Mouse (Mus musculus): ENCODE data around the gene Gm11172. TPM values are rescaled to one million over a fixed set of nuclear protein-coding genes. Genes with fewer than 3 reads are reported as not detected.
"Not testable (repeated sequence)": the region's sequence is repeated elsewhere in the genome, so short reads cannot be mapped to it uniquely, and the experiment has no call there.

Gm11172 gene
- total and polyA plus RNA-seq, 2 experiments from 2014 or later: not detected

GRCm38 (mm10) chr16:10788866-10789265, 23.8 kb upstream of the Gm11172 start:
- Histone ChIP-seq H3K27me3 (ENCODE audit: insufficient read depth, low read length) (no peaks in the 10 kb centered on the region), H3K4me3 (ENCODE audit: low read length) (no peak overlapping the region), H3K9me3 (ENCODE audit: low read length) (no peaks in the 10 kb centered on the region), H3K4me2 (ENCODE audit: low read depth, low read length) (no peak overlapping the region), H3K27ac (no peak overlapping the region), H3K9ac (replicated peaks; ENCODE audit: low read length) (no peak overlapping the region), H3K36me3 (ENCODE audit: insufficient read depth, low read length) (no peaks in the 10 kb centered on the region), H3K4me1 (ENCODE audit: insufficient read depth, low read length) (peaks cover 6% of the 10 kb centered on the region)
- DNase-seq (ENCODE audit: low spot score): no peak
- WGBS: 60% methylated on average over 4 of the region's 4 CpGs
- no peak for ATAC-seq
- TF ChIP-seq CTCF (IDR thresholded peaks at IDR 0.05; ENCODE audit: low read depth): no peak

GRCm38 (mm10) chr16:10790702-10791101, 22.0 kb upstream of the Gm11172 start, which contains the start of gene Prm3:
TSS of gene Prm3 (minus strand) at chr16:10790914.
- DNase-seq (ENCODE audit: low spot score) (no peak), ATAC-seq (no peak)
- Histone ChIP-seq H3K9me3 (ENCODE audit: low read length) (no peaks in the 10 kb centered on the region), H3K4me3 (ENCODE audit: low read length) (no peak within 1 kb of the TSS), H3K4me2 (ENCODE audit: low read depth, low read length) (no peak within 1 kb of the TSS), H3K36me3 (ENCODE audit: insufficient read depth, low read length) (no peaks in the 10 kb centered on the region), H3K9ac (replicated peaks; ENCODE audit: low read length) (no peak within 1 kb of the TSS), H3K27me3 (ENCODE audit: insufficient read depth, low read length) (no peaks in the 10 kb centered on the region), H3K27ac (no peak within 1 kb of the TSS), H3K4me1 (ENCODE audit: insufficient read depth, low read length) (peaks cover 3% of the 10 kb centered on the region; the same call in 1 of the 2 replicates)
- WGBS: 74% methylated on average over 9 of the region's 9 CpGs
- no peak for TF ChIP-seq CTCF (IDR thresholded peaks at IDR 0.05; ENCODE audit: low read depth)

GRCm38 (mm10) chr16:10796034-10796433, 16.7 kb upstream of the Gm11172 start, which contains the start of gene Prm2:
TSS of gene Prm2 (minus strand) at chr16:10796134.
- no peaks in the 10 kb centered on the region for H3K9me3 ChIP-seq (ENCODE audit: low read length)
- H3K36me3 ChIP-seq (ENCODE audit: insufficient read depth, low read length): no peaks in the 10 kb centered on the region
- H3K9ac ChIP-seq (replicated peaks; ENCODE audit: low read length): no peak within 1 kb of the TSS
- no peak for DNase-seq (ENCODE audit: low spot score)
- no peak within 1 kb of the TSS for H3K27ac ChIP-seq
- ATAC-seq: no peak
- 80% methylated on average over 6 of the region's 6 CpGs for WGBS
- no peak for TF ChIP-seq CTCF (IDR thresholded peaks at IDR 0.05; ENCODE audit: low read depth)
- H3K27me3 ChIP-seq (ENCODE audit: insufficient read depth, low read length): no peaks in the 10 kb centered on the region
- H3K4me2 ChIP-seq (ENCODE audit: low read depth, low read length): no peak within 1 kb of the TSS
- no peak within 1 kb of the TSS for H3K4me3 ChIP-seq (ENCODE audit: low read length)
- H3K4me1 ChIP-seq (ENCODE audit: insufficient read depth, low read length): no peaks in the 10 kb centered on the region

GRCm38 (mm10) chr16:10802420-10802819, 10.3 kb upstream of the Gm11172 start:
- not testable (repeated sequence) for ATAC-seq; H3K27me3 ChIP-seq (ENCODE audit: insufficient read depth, low read length); DNase-seq (ENCODE audit: low spot score); H3K9ac ChIP-seq (replicated peaks; ENCODE audit: low read length); H3K9me3 ChIP-seq (ENCODE audit: low read length); H3K4me1 ChIP-seq (ENCODE audit: insufficient read depth, low read length); H3K36me3 ChIP-seq (ENCODE audit: insufficient read depth, low read length); H3K4me3 ChIP-seq (ENCODE audit: low read length); H3K4me2 ChIP-seq (ENCODE audit: low read depth, low read length); H3K27ac ChIP-seq
- WGBS: 91% methylated on average over 3 of the region's 3 CpGs

- Histone ChIP-seq H3K4me2 (ENCODE audit: low read depth, low read length) (no peak within 1 kb of the TSS), H3K4me1 (ENCODE audit: insufficient read depth, low read length) (no peaks in the 10 kb centered on the region), H3K4me3 (ENCODE audit: low read length) (no peak within 1 kb of the TSS), H3K27ac (no peak within 1 kb of the TSS), H3K9me3 (ENCODE audit: low read length) (no peaks in the 10 kb centered on the region), H3K27me3 (ENCODE audit: insufficient read depth, low read length) (no peaks in the 10 kb centered on the region), H3K36me3 (ENCODE audit: insufficient read depth, low read length) (no peaks in the 10 kb centered on the region), H3K9ac (replicated peaks; ENCODE audit: low read length) (no peak within 1 kb of the TSS)
- TF ChIP-seq CTCF (IDR thresholded peaks at IDR 0.05; ENCODE audit: low read depth): no peak
- no peak for DNase-seq (ENCODE audit: low spot score)
- ATAC-seq: no peak
- 77% methylated on average over 10 of the region's 10 CpGs for WGBS
Measured at GRCm38 (mm10) chr16:10805789-10806527, 6.8 kb upstream of the Gm11172 start, which contains the start of gene Prm1. TSS of gene Prm1 (minus strand) at chr16:10805839.

GRCm38 (mm10) chr16:10810376-10810775, 2.3 kb upstream of the Gm11172 start:
- H3K9me3 ChIP-seq (ENCODE audit: low read length): no peaks in the 10 kb centered on the region
- no peak overlapping the region for H3K4me3 ChIP-seq (ENCODE audit: low read length)
- DNase-seq (ENCODE audit: low spot score): no peak
- no peaks in the 10 kb centered on the region for H3K36me3 ChIP-seq (ENCODE audit: insufficient read depth, low read length)
- H3K27ac ChIP-seq: no peak overlapping the region
- 85% methylated on average over 1 of the region's 1 CpGs for WGBS
- no peak overlapping the region for H3K4me2 ChIP-seq (ENCODE audit: low read depth, low read length)
- no peak overlapping the region for H3K9ac ChIP-seq (replicated peaks; ENCODE audit: low read length)
- ATAC-seq: no peak
- H3K27me3 ChIP-seq (ENCODE audit: insufficient read depth, low read length): no peaks in the 10 kb centered on the region
- no peaks in the 10 kb centered on the region for H3K4me1 ChIP-seq (ENCODE audit: insufficient read depth, low read length)
- no peak for TF ChIP-seq CTCF (IDR thresholded peaks at IDR 0.05; ENCODE audit: low read depth)

- no peak for DNase-seq (ENCODE audit: low spot score)
- Histone ChIP-seq H3K4me1 (ENCODE audit: insufficient read depth, low read length) (no peaks in the 10 kb centered on the region), H3K9ac (replicated peaks; ENCODE audit: low read length) (no peak overlapping the region), H3K36me3 (ENCODE audit: insufficient read depth, low read length) (no peaks in the 10 kb centered on the region), H3K9me3 (ENCODE audit: low read length) (no peaks in the 10 kb centered on the region), H3K27ac (no peak overlapping the region), H3K27me3 (ENCODE audit: insufficient read depth, low read length) (no peaks in the 10 kb centered on the region), H3K4me3 (ENCODE audit: low read length) (no peak overlapping the region), H3K4me2 (ENCODE audit: low read depth, low read length) (no peak overlapping the region)
- TF ChIP-seq CTCF (IDR thresholded peaks at IDR 0.05; ENCODE audit: low read depth): no peak
- ATAC-seq: no peak
- WGBS: 86% methylated on average over 4 of the region's 4 CpGs
Measured at GRCm38 (mm10) chr16:10813726-10814125, 1.0 kb downstream of the Gm11172 start.

Measured in hindbrain, postnatal 0 days (tissue).